Mouse (Mus musculus) MEL (cell line): ENCODE measurements around the gene Hnrnpf. TPM values are rescaled to one million over a fixed set of nuclear protein-coding genes. Genes with fewer than 3 reads are reported as not detected.

ENCODE experiments used
- DNase-seq: peaks from one replicate; pipeline ENCODE4 v3.0.0; 2011; ENCODE audit warnings: low read depth, low spot score
- H3K27ac ChIP-seq: 2 replicates; pipeline ENCODE4 v1.5.1; 2012; ENCODE audit warnings: low read depth, mild to moderate bottlenecking, control low read depth, low read length, moderate library complexity; ENCODE audit not compliant: control insufficient read depth
- H3K27me3 ChIP-seq, 2 experiments: fragments of 150-350 bp in 1 of 2; sonication (generic) in 1 of 2; 2 replicates each; pipeline ENCODE4 v1.6.1; 2012; ENCODE audit warnings: low read length in 2 of 2, mild to moderate bottlenecking in 2 of 2, improper control_type of control experiment in 1 of 2, moderate library complexity in 1 of 2; ENCODE audit not compliant: insufficient read depth in 2 of 2, control insufficient read depth in 1 of 2
- H3K36me3 ChIP-seq, 2 experiments: 2 replicates each; pipeline ENCODE4 v1.6.1; 2012 to 2014; ENCODE audit warnings: low read length in 2 of 2, improper control_type of control experiment in 1 of 2, inconsistent platforms in 1 of 2, mild to moderate bottlenecking in 1 of 2; ENCODE audit not compliant: insufficient read depth in 2 of 2, control insufficient read depth in 1 of 2
- H3K4me1 ChIP-seq, 2 experiments: fragments of 150-350 bp in 1 of 2; sonication (generic) in 1 of 2; 2 replicates each; pipeline ENCODE4 v1.6.1; 2012; ENCODE audit warnings: low read length in 2 of 2, improper control_type of control experiment in 1 of 2, mild to moderate bottlenecking in 1 of 2; ENCODE audit not compliant: insufficient read depth in 2 of 2, control insufficient read depth in 1 of 2
- H3K4me3 ChIP-seq, 2 experiments: fragments of 150-350 bp in 1 of 2; sonication (generic) in 1 of 2; 2 replicates each; pipeline ENCODE4 v1.5.1; 2012; ENCODE audit warnings: low read depth in 2 of 2, low read length in 2 of 2, mild to moderate bottlenecking in 2 of 2, moderate library complexity in 2 of 2, control low read depth in 1 of 2, improper control_type of control experiment in 1 of 2; ENCODE audit not compliant: control insufficient read depth in 1 of 2, insufficient read depth in 1 of 2
- H3K79me2 ChIP-seq: 2 replicates; pipeline ENCODE4 v1.6.1; 2012; ENCODE audit warnings: mild to moderate bottlenecking, low read length, moderate library complexity; ENCODE audit not compliant: control insufficient read depth, poor library complexity, insufficient read depth
- H3K9ac ChIP-seq: 2 replicates; pipeline ENCODE4 v1.6.1; 2012; ENCODE audit warnings: low read depth, mild to moderate bottlenecking, control low read depth, low read length, moderate library complexity; ENCODE audit not compliant: control insufficient read depth, poor library complexity, severe bottlenecking
- H3K9me3 ChIP-seq: fragments of 150-350 bp; sonication (generic); replicated peaks from 2 replicates; pipeline ENCODE4 v1.6.1; 2012; ENCODE audit warnings: mild to moderate bottlenecking, low read length, improper control_type of control experiment, moderate library complexity; ENCODE audit not compliant: insufficient read depth
- CHD2 ChIP-seq: IDR thresholded peaks from 2 replicates; pipeline ENCODE4 v1.6.1; 2011; ENCODE audit warnings: low read length, improper control_type of control experiment
- MYC ChIP-seq: IDR thresholded peaks from 2 replicates; pipeline ENCODE4 v1.6.1; 2011; ENCODE audit warnings: low read depth, mild to moderate bottlenecking, low read length, improper control_type of control experiment, moderate library complexity
- NELFE ChIP-seq: IDR thresholded peaks from 2 replicates; pipeline ENCODE4 v1.6.1; 2011; ENCODE audit warnings: low read depth, low read length, improper control_type of control experiment
- POLR2A ChIP-seq, 2 experiments: IDR thresholded peaks; 2 replicates each; pipeline ENCODE4 v1.6.1; 2011 to 2012; ENCODE audit warnings: low read length in 2 of 2, mild to moderate bottlenecking in 2 of 2, control low read depth in 1 of 2, improper control_type of control experiment in 1 of 2, low read depth in 1 of 2, moderate library complexity in 1 of 2; ENCODE audit not compliant: control insufficient read depth in 1 of 2, insufficient read depth in 1 of 2, poor library complexity in 1 of 2
- POLR2AphosphoS2 ChIP-seq: IDR thresholded peaks from 2 replicates; pipeline ENCODE4 v1.6.1; 2011; ENCODE audit warnings: low read length, improper control_type of control experiment
- ZNF384 ChIP-seq: IDR thresholded peaks from 2 replicates; pipeline ENCODE4 v1.6.1; 2012; ENCODE audit warnings: low read depth, mild to moderate bottlenecking, inconsistent platforms, low read length, improper control_type of control experiment
- polyA plus RNA-seq, 2 experiments: library from polyadenylated mRNA; stranded (reverse) in 1 of 2; unstranded in 1 of 2; fragments of >175 nt in 1 of 2; fragments of >200 nt in 1 of 2; gene quantifications; 2 replicates each; pipeline versions ENCODE4 v1.2.1 to v1.2.4; 2012; ENCODE audit warnings: low replicate concordance in 2 of 2, low read depth in 1 of 2; ENCODE audit not compliant: insufficient read length in 2 of 2, insufficient read depth in 1 of 2, missing spikeins in 1 of 2
- total RNA-seq: library from RNA; depleted of rRNA; stranded (reverse); fragments of 300-350 nt; gene quantifications from 2 replicates; pipeline ENCODE4 v1.2.3, GENCODE M21; 2012

Hnrnpf gene
- total and polyA plus RNA-seq, 3 experiments, result 722 to 2,287 (median 882) TPM

- peaks cover 2 to 7% of the 10 kb centered on the region in 2 experiments for H3K36me3 ChIP-seq
- no peaks in the 10 kb centered on the region for H3K79me2 ChIP-seq
- H3K4me1 ChIP-seq, result no peaks in the 10 kb centered on the region
These were observed 27.8 kb downstream of the Hnrnpf start for GRCm38 (mm10) chr6:117927955-117928354.

GRCm38 (mm10) chr6:117928746-117929145 is 28.6 kb downstream of the Hnrnpf start:
- no peak overlapping the region for H3K9ac ChIP-seq
- TF ChIP-seq POLR2AphosphoS2 (0 out of 2 replicates have a peak, but pooled peaks have one; percentile 13), CHD2 (no peak)
- H3K9me3 ChIP-seq, result no peaks in the 10 kb centered on the region
- H3K36me3 ChIP-seq, result peaks cover 0 to 4% of the 10 kb centered on the region in 2 experiments; a peak in 1 of 4 replicates
- no peaks in the 10 kb centered on the region for H3K4me1 ChIP-seq
- H3K4me3 ChIP-seq, result no peak overlapping the region
- H3K27ac ChIP-seq, result no peak overlapping the region
- no peaks in the 10 kb centered on the region for H3K27me3 ChIP-seq
- DNase-seq, result peak; percentile 30
- H3K79me2 ChIP-seq, result no peaks in the 10 kb centered on the region

More at GRCm38 (mm10) chr6:117927955-117928354, 27.8 kb downstream of the Hnrnpf start:
- TF ChIP-seq POLR2A (IDR thresholded peaks at IDR 0.05; ENCODE audit: control insufficient read depth in 1 of 2, insufficient read depth in 1 of 2, low read depth in 1 of 2, low read length in 2 of 2, poor library complexity in 1 of 2) (0 out of 4 replicates have a peak, but pooled peaks of 1 of the 2 experiments have one; percentile 14), POLR2AphosphoS2 (peak; percentile 87; the same call in 1 of the 2 replicates), ZNF384 (no peak)
- TF ChIP-seq, all 39 proteins: peak for 2
- H3K27me3 ChIP-seq, result no peaks in the 10 kb centered on the region
- no peaks in the 10 kb centered on the region for H3K9me3 ChIP-seq
- DNase-seq, result peak; percentile 37
- no peak overlapping the region for H3K9ac ChIP-seq
- H3K4me3 ChIP-seq, result no peak overlapping the region
- no peak overlapping the region for H3K27ac ChIP-seq

- TF ChIP-seq MYC (0 out of 2 replicates have a peak, but pooled peaks have one; percentile 5), POLR2AphosphoS2 (peak; percentile 58), NELFE (no peak)
- no peaks in the 10 kb centered on the region for H3K79me2 ChIP-seq
- no peaks in the 10 kb centered on the region for H3K27me3 ChIP-seq
- no peak overlapping the region for H3K27ac ChIP-seq
- DNase-seq, result peak; percentile 22
- peaks cover 0 to 4% of the 10 kb centered on the region in 2 experiments; a peak in 1 of 4 replicates for H3K36me3 ChIP-seq
- H3K9ac ChIP-seq, result no peak overlapping the region
- H3K9me3 ChIP-seq, result no peaks in the 10 kb centered on the region
- no peak overlapping the region for H3K4me3 ChIP-seq
- H3K4me1 ChIP-seq, result no peaks in the 10 kb centered on the region
These were observed 30.0 kb downstream of the Hnrnpf start for GRCm38 (mm10) chr6:117929945-117930655.
